Mouse (Mus musculus) thymus, adult 2 months (tissue): ENCODE results near the gene Bag2. TPM values are rescaled to one million over a fixed set of nuclear protein-coding genes. Genes with fewer than 3 reads are reported as not detected.

Experiments used
- DNase-seq: peaks from one replicate; pipeline ENCODE4 v3.0.0; 2021
- H3K27ac ChIP-seq: fragments of 200-500 bp; 2 replicates; pipeline ENCODE4 v1.5.1; 2012; ENCODE audit warnings: low read length, control low read depth; ENCODE audit not compliant: control insufficient read depth, insufficient read depth
- H3K27me3 ChIP-seq: fragments of 200-500 bp; 2 replicates; pipeline ENCODE4 v1.6.1; 2012; ENCODE audit warnings: mild to moderate bottlenecking, low read length, moderate library complexity, mixed read lengths; ENCODE audit not compliant: control insufficient read depth, insufficient read depth
- H3K36me3 ChIP-seq: fragments of 200-500 bp; 2 replicates; pipeline ENCODE4 v1.6.1; 2012; ENCODE audit warnings: mild to moderate bottlenecking, low read length, moderate library complexity; ENCODE audit not compliant: control insufficient read depth, insufficient read depth
- H3K4me1 ChIP-seq: fragments of 200-500 bp; replicated peaks from 2 replicates; pipeline ENCODE4 v1.6.1; 2012; ENCODE audit warnings: low read length; ENCODE audit not compliant: control insufficient read depth, insufficient read depth
- H3K4me3 ChIP-seq: fragments of 200-500 bp; 2 replicates; pipeline ENCODE4 v1.5.1; 2012; ENCODE audit warnings: mild to moderate bottlenecking, low read length, control low read depth, moderate library complexity; ENCODE audit not compliant: control insufficient read depth, insufficient read depth
- CTCF ChIP-seq: fragments of 200-500 bp; IDR thresholded peaks from 2 replicates; pipeline ENCODE4 v1.5.1; 2012; ENCODE audit warnings: mild to moderate bottlenecking, control low read depth, low read length, moderate library complexity, borderline replicate concordance; ENCODE audit not compliant: control insufficient read depth, poor library complexity, insufficient read depth; ENCODE audit errors: extremely low read depth
- POLR2A ChIP-seq: fragments of 200-500 bp; IDR thresholded peaks from 2 replicates; pipeline ENCODE4 v1.6.1; 2012; ENCODE audit warnings: mild to moderate bottlenecking, low read length, control low read depth, moderate library complexity; ENCODE audit not compliant: control insufficient read depth, poor library complexity, insufficient read depth; ENCODE audit errors: extremely low read depth
- WGBS: fragments of 180-500 bp; shearing (Covaris S2); methylation state at CpG from one replicate; pipeline ENCODE4 v1.1.7; 2018; 5-methylcytosine and 5-hydroxymethylcytosine counted together
- polyA plus RNA-seq: library from polyadenylated mRNA; depleted of rRNA; stranded (reverse); fragments of >200 nt; gene quantifications from 2 replicates; pipeline ENCODE4 v1.2.3, GENCODE M21; 2012; rRNA removed

Bag2 gene
- polyA plus RNA-seq, 1 experiment: 13.7 TPM

- TF ChIP-seq CTCF: no peak
- no peak for TF ChIP-seq POLR2A
- no peaks in the 10 kb centered on the region for H3K4me1 ChIP-seq
- 96% methylated on average over 3 of the region's 3 CpGs for WGBS
- H3K27me3 ChIP-seq: no peaks in the 10 kb centered on the region
- no peak overlapping the region for H3K27ac ChIP-seq
- no peak overlapping the region for H3K4me3 ChIP-seq
- no peaks in the 10 kb centered on the region for H3K36me3 ChIP-seq
- DNase-seq: no peak
Measured at GRCm38 (mm10) chr1:33701244-33701643, 56.4 kb downstream of the Bag2 start.

GRCm38 (mm10) chr1:33696016-33696415, 61.6 kb downstream of the Bag2 start:
- TF ChIP-seq CTCF (no peak), POLR2A (no peak)
- Histone ChIP-seq H3K27me3 (no peaks in the 10 kb centered on the region), H3K36me3 (no peaks in the 10 kb centered on the region), H3K4me1 (no peaks in the 10 kb centered on the region), H3K27ac (no peak overlapping the region), H3K4me3 (no peak overlapping the region)
- DNase-seq: no peak
- 95% methylated on average over 2 of the region's 2 CpGs for WGBS

Other genes with a start within 250 kb of the Bag2 start
- gene Prim2, start 88.0 kb downstream of the Bag2 start, polyA plus RNA-seq: 16.2 and 18.6 TPM in 2 replicates
- 3.4 and 4.9 TPM in 2 replicates for gene Rab23, start 37.9 kb downstream of the Bag2 start, polyA plus RNA-seq
- 11.3 and 12.1 TPM in 2 replicates for gene Zfp451, start 56.8 kb upstream of the Bag2 start, polyA plus RNA-seq
- 0.41 and 0.55 TPM in 2 replicates for gene Bend6, start 150.0 kb upstream of the Bag2 start, polyA plus RNA-seq
- gene Dst, start 150.4 kb upstream of the Bag2 start, polyA plus RNA-seq: 23.1 and 24.2 TPM in 2 replicates